Mouse (Mus musculus) heart, embryonic 11.5 days (tissue): ENCODE measurements around the gene Nectin1. TPM values are rescaled to one million over a fixed set of nuclear protein-coding genes. Genes with fewer than 3 reads are reported as not detected.

Experiments used
- ATAC-seq: fragments of 200-750 bp; cut with Nextera tagmentation; replicated peaks from 2 replicates; pipeline ENCODE4 v1.8.0; 2017; ENCODE audit warnings: moderate library complexity; ENCODE audit not compliant: insufficient number of reproducible peaks, low FRiP score, low TSS enrichment
- H3K27ac ChIP-seq: fragments of 300-500 bp; sonication (generic); 2 replicates; pipeline ENCODE4 v1.5.1; 2014; ENCODE audit warnings: mild to moderate bottlenecking, low read depth, low read length
- H3K27me3 ChIP-seq: fragments of 300-500 bp; sonication (generic); 2 replicates; pipeline ENCODE4 v1.6.1; 2014; ENCODE audit warnings: mild to moderate bottlenecking, low read length, mixed read lengths; ENCODE audit not compliant: control insufficient read depth, insufficient read depth
- H3K36me3 ChIP-seq: fragments of 300-500 bp; sonication (generic); 2 replicates; pipeline ENCODE4 v1.6.1; 2014; ENCODE audit warnings: mild to moderate bottlenecking, low read length, moderate library complexity, mixed read lengths; ENCODE audit not compliant: control insufficient read depth, insufficient read depth
- H3K4me1 ChIP-seq: fragments of 300-500 bp; sonication (generic); 2 replicates; pipeline ENCODE4 v1.6.1; 2014; ENCODE audit warnings: low read length; ENCODE audit not compliant: control insufficient read depth, insufficient read depth
- H3K4me2 ChIP-seq: fragments of 300-500 bp; sonication (generic); 2 replicates; pipeline ENCODE4 v1.6.1; 2014; ENCODE audit warnings: mild to moderate bottlenecking, moderate library complexity
- H3K4me3 ChIP-seq: fragments of 300-500 bp; sonication (generic); 2 replicates; pipeline ENCODE4 v1.5.1; 2014; ENCODE audit warnings: low read depth, low read length
- H3K9ac ChIP-seq: fragments of 300-500 bp; sonication (generic); 2 replicates; pipeline ENCODE4 v1.6.1; 2014; ENCODE audit warnings: mild to moderate bottlenecking, low read depth, low read length, moderate library complexity
- H3K9me3 ChIP-seq: fragments of 300-500 bp; sonication (generic); replicated peaks from 2 replicates; pipeline ENCODE4 v1.6.1; 2016; ENCODE audit warnings: low read length; ENCODE audit not compliant: control insufficient read depth
- WGBS: fragments of 180-500 bp; shearing (Covaris S2); extraction: QIAGEN DNeasy Blood & Tissue Kit; methylation state at CpG from one replicate; pipeline ENCODE4 v1.1.7; 2014; ENCODE audit not compliant: insufficient replicate concordance; 5-methylcytosine and 5-hydroxymethylcytosine counted together
- polyA plus RNA-seq: library from polyadenylated mRNA; unstranded; fragments of >200 nt; fragmentation: Nextera tagmentation; extraction: Ambion mirVana; gene quantifications from 2 replicates; pipeline ENCODE4 v1.2.1, GENCODE M21; 2014

Gene Nectin1
- polyA plus RNA-seq, 1 experiment from 2014 or later, result 2.4 TPM

GRCm38 (mm10) chr9:43713432-43713831 is 30.4 kb upstream of the Nectin1 start:
- no peak overlapping the region for H3K4me2 ChIP-seq
- H3K36me3 ChIP-seq, result no peaks in the 10 kb centered on the region
- no peaks in the 10 kb centered on the region for H3K9me3 ChIP-seq
- ATAC-seq, result no peak
- no peak overlapping the region for H3K27ac ChIP-seq
- WGBS, result 69% methylated on average over 3 of the region's 3 CpGs
- H3K4me3 ChIP-seq, result no peak overlapping the region
- H3K9ac ChIP-seq, result no peak overlapping the region
- peaks cover 2% of the 10 kb centered on the region; the same call in 1 of the 2 replicates for H3K27me3 ChIP-seq
- H3K4me1 ChIP-seq, result no peaks in the 10 kb centered on the region

DNA sequence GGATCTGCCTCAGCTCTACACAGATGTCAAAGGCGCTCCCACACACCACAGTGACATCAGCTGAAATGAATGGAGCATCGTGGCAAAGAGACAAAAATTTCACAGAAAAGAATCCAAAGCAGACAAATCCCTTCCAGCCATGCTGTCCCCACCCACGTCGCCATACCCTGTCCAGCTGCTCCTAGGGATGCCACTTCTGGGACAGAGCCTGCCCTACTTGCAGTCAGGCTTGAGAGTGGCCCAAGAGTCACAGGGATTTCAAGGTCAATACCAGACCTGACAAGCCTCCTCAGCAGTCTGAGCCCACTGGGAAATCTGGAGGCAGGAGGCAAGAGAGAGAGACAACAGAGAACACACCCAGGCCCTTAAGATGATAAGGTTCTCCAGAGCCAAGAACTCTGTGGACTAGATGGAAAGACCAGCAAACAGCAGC is 24.4 kb upstream of the Nectin1 start:
- H3K9ac ChIP-seq, result no peak overlapping the region
- WGBS, result 66% methylated on average over 4 of the region's 4 CpGs
- H3K27ac ChIP-seq, result no peak overlapping the region
- peaks cover 2% of the 10 kb centered on the region; the same call in 1 of the 2 replicates for H3K27me3 ChIP-seq
- no peak overlapping the region for H3K4me2 ChIP-seq
- no peaks in the 10 kb centered on the region for H3K9me3 ChIP-seq
- H3K36me3 ChIP-seq, result no peaks in the 10 kb centered on the region
- ATAC-seq, result no peak
- H3K4me3 ChIP-seq, result no peak overlapping the region
- no peaks in the 10 kb centered on the region for H3K4me1 ChIP-seq

DNA sequence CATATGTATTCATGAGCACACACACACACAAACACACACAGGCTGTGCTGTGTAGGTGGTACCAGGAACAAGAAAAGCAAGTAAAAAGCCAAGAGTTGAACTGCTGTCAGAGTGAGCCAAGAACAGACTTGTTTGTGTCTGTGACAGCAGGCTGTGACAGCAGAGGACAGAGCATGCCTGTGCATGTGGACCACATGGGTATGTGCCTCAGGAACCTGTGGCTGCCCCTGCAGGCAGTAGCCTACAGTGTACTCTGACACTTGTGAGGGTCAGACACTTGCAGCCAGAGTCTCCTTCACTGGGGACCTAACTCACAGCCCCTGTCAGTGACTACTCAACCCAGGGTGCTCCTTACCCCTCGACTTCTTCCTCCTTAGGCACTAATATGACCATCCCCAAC is 23.7 kb upstream of the Nectin1 start:
- no peak for ATAC-seq
- H3K27ac ChIP-seq, result no peak overlapping the region
- H3K9ac ChIP-seq, result no peak overlapping the region
- no peaks in the 10 kb centered on the region for H3K4me1 ChIP-seq
- no peak overlapping the region for H3K4me2 ChIP-seq
- 56% methylated on average over 1 of the region's 1 CpGs for WGBS
- no peaks in the 10 kb centered on the region for H3K36me3 ChIP-seq
- peaks cover 2% of the 10 kb centered on the region; the same call in 1 of the 2 replicates for H3K27me3 ChIP-seq
- no peak overlapping the region for H3K4me3 ChIP-seq
- H3K9me3 ChIP-seq, result no peaks in the 10 kb centered on the region

DNA sequence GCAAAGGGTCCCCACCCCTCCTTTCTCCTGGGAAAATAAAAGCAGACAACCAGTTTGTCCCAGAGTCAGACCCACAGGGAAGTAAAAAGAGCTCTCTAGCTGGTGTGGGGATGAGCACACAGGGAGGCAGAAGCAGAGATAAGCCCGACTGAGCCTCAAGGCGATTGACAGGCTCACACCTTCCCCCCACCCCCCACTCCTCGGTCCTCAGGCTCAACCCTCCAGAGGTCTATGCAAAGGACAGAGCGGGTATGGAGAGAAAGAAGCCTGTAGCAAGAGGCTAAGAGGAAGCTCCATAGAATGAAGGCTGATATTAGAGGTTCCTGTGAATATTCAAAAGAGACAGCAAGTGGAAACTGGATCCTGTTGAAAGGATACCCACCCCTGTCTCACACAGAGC is 19.7 kb upstream of the Nectin1 start:
- H3K9ac ChIP-seq, result no peak overlapping the region
- no peaks in the 10 kb centered on the region for H3K4me1 ChIP-seq
- H3K4me2 ChIP-seq, result no peak overlapping the region
- WGBS, result 12% methylated on average over 4 of the region's 4 CpGs
- no peaks in the 10 kb centered on the region for H3K36me3 ChIP-seq
- no peaks in the 10 kb centered on the region for H3K9me3 ChIP-seq
- H3K4me3 ChIP-seq, result no peak overlapping the region
- H3K27ac ChIP-seq, result no peak overlapping the region
- peaks cover 6% of the 10 kb centered on the region; the same call in 1 of the 2 replicates for H3K27me3 ChIP-seq
- no peak for ATAC-seq

- Histone ChIP-seq H3K4me1 (peaks cover 12% of the 10 kb centered on the region), H3K4me2 (no peak overlapping the region), H3K27me3 (peaks cover 22% of the 10 kb centered on the region; the same call in 1 of the 2 replicates), H3K9me3 (no peaks in the 10 kb centered on the region), H3K36me3 (no peaks in the 10 kb centered on the region), H3K9ac (no peak overlapping the region), H3K4me3 (no peak overlapping the region), H3K27ac (no peak overlapping the region)
- 10% methylated on average over 10 of the region's 10 CpGs for WGBS
- ATAC-seq, result no peak
These were observed 14.1 kb upstream of the Nectin1 start for GRCm38 (mm10) chr9:43729450-43730266.

- Histone ChIP-seq H3K4me1 (peaks cover 12% of the 10 kb centered on the region), H3K4me3 (no peak overlapping the region), H3K36me3 (no peaks in the 10 kb centered on the region), H3K4me2 (no peak overlapping the region), H3K9me3 (no peaks in the 10 kb centered on the region), H3K27ac (no peak overlapping the region), H3K9ac (no peak overlapping the region), H3K27me3 (peaks cover 24% of the 10 kb centered on the region; the same call in 1 of the 2 replicates)
- no peak for ATAC-seq
- WGBS, result 13% methylated on average over 22 of the region's 22 CpGs
These were observed 13.3 kb upstream of the Nectin1 start for GRCm38 (mm10) chr9:43730284-43731027.

- H3K27me3 ChIP-seq, result peaks cover 24% of the 10 kb centered on the region; the same call in 1 of the 2 replicates
These were observed 11.9 kb upstream of the Nectin1 start for GRCm38 (mm10) chr9:43731880-43732279.

DNA sequence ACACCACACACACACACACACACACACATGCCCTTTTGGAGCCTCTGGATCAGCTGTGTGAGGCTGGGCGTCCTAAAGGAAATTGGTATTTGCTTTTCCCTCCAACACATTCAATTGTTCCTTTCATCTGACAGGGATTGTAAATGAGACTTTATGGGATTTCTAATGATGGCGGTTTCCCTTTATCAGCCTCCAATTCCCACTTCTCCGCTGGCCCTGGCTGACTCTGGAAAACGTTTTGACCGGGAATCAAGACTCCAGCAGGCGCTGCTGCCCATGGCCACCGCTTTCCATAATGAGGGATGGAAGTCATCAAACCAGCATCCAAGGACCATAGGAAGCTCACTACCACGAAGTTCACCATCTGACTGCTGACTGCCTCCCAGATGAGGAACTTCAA is 11.1 kb upstream of the Nectin1 start:
- no peak overlapping the region for H3K4me3 ChIP-seq
- WGBS, result 50% methylated on average over 8 of the region's 8 CpGs
- no peak overlapping the region for H3K9ac ChIP-seq
- H3K9me3 ChIP-seq, result no peaks in the 10 kb centered on the region
- no peaks in the 10 kb centered on the region for H3K36me3 ChIP-seq
- no peak for ATAC-seq
- no peak overlapping the region for H3K27ac ChIP-seq
- no peak overlapping the region for H3K4me2 ChIP-seq
- H3K4me1 ChIP-seq, result peaks cover 13% of the 10 kb centered on the region
- H3K27me3 ChIP-seq, result peaks cover 24% of the 10 kb centered on the region; the same call in 1 of the 2 replicates

More at GRCm38 (mm10) chr9:43731880-43732279, 11.9 kb upstream of the Nectin1 start:
- no peak overlapping the region for H3K4me3 ChIP-seq
- H3K4me2 ChIP-seq, result no peak overlapping the region
- no peak for ATAC-seq
- peaks cover 12% of the 10 kb centered on the region for H3K4me1 ChIP-seq
- no peaks in the 10 kb centered on the region for H3K9me3 ChIP-seq
- WGBS, result 56% methylated on average over 6 of the region's 6 CpGs
- H3K27ac ChIP-seq, result no peak overlapping the region
- no peaks in the 10 kb centered on the region for H3K36me3 ChIP-seq
- H3K9ac ChIP-seq, result no peak overlapping the region
